Mouse (Mus musculus) T-helper 1 cell (primary cell): ENCODE results near the gene Zbtb1.

Source experiments
- in situ Hi-C: fragments of 300-600 bp; cut with MboI, MseI; formaldehyde crosslinking; loops from one replicate; pipeline ENCODE4 v1.15.1; 2025; ENCODE audit warnings: high pct_unique_total_duplicates

Gene Zbtb1

GRCm38 (mm10) chr12:76368790-76369205, 1.3 kb upstream of the Zbtb1 start:
- in situ Hi-C loops: no loop called here

GRCm38 (mm10) chr12:76369206-76369977, 674 bp upstream of the Zbtb1 start, which contains the start of gene Zbtb25:
TSS of gene Zbtb25 (minus strand) at chr12:76369602.
- in situ Hi-C loops: no loop called here

GRCm38 (mm10) chr12:76370831-76371571, 935 bp downstream of the Zbtb1 start:
- in situ Hi-C loops: no loop called here

- in situ Hi-C loops: no loop called here
Measured at GRCm38 (mm10) chr12:76372046-76372445, 2.0 kb downstream of the Zbtb1 start.

- in situ Hi-C loops: no loop called here
Measured at GRCm38 (mm10) chr12:76372881-76373818, 3.1 kb downstream of the Zbtb1 start.

GRCm38 (mm10) chr12:76373991-76374390, 3.9 kb downstream of the Zbtb1 start:
- in situ Hi-C loops: no loop called here

- in situ Hi-C loops: no loop called here
Measured at GRCm38 (mm10) chr12:76374911-76375310, 4.8 kb downstream of the Zbtb1 start.

- in situ Hi-C loops: no loop called here
Measured at GRCm38 (mm10) chr12:76375506-76375905, 5.4 kb downstream of the Zbtb1 start.

GRCm38 (mm10) chr12:76376649-76377048, 6.6 kb downstream of the Zbtb1 start:
- in situ Hi-C loops: no loop called here

- in situ Hi-C loops: no loop called here
Measured at GRCm38 (mm10) chr12:76377059-76377458, 7.0 kb downstream of the Zbtb1 start.

GRCm38 (mm10) chr12:76377726-76378125, 7.7 kb downstream of the Zbtb1 start:
- in situ Hi-C loops: no loop called here

GRCm38 (mm10) chr12:76378556-76378955, 8.5 kb downstream of the Zbtb1 start:
- in situ Hi-C loops: no loop called here

- in situ Hi-C loops: no loop called here
Measured at GRCm38 (mm10) chr12:76380151-76380550, 10.1 kb downstream of the Zbtb1 start.

- in situ Hi-C loops: no loop called here
Measured at GRCm38 (mm10) chr12:76385342-76385741, 15.3 kb downstream of the Zbtb1 start.

- in situ Hi-C loops: no loop called here
Measured at GRCm38 (mm10) chr12:76388794-76389193, 18.7 kb downstream of the Zbtb1 start.

- in situ Hi-C loops: no loop called here
Measured at GRCm38 (mm10) chr12:76391595-76392271, 21.7 kb downstream of the Zbtb1 start.

- in situ Hi-C loops: no loop called here
Measured at GRCm38 (mm10) chr12:76392979-76393378, 22.9 kb downstream of the Zbtb1 start.

- in situ Hi-C loops: no loop called here
Measured at GRCm38 (mm10) chr12:76397281-76397680, 27.2 kb downstream of the Zbtb1 start.

GRCm38 (mm10) chr12:76401674-76402073, 31.6 kb downstream of the Zbtb1 start:
- in situ Hi-C loops: no loop called here

- in situ Hi-C loops: no loop called here
Measured at GRCm38 (mm10) chr12:76402991-76403885, 33.2 kb downstream of the Zbtb1 start.
